Mouse (Mus musculus) C2C12 (cell line): ENCODE data around the gene Sema7a.

Experiments used
- CEBPB ChIP-seq: IDR thresholded peaks from one replicate; pipeline ENCODE4 v1.6.1; 2011; ENCODE audit warnings: low read depth, mild to moderate bottlenecking, control low read depth, moderate library complexity
- CTCF ChIP-seq: IDR thresholded peaks from one replicate; pipeline ENCODE4 v1.5.1; 2011; ENCODE audit not compliant: control insufficient read depth, insufficient read depth, insufficient read length
- FOSL1 ChIP-seq: IDR thresholded peaks from one replicate; pipeline ENCODE4 v1.8.0; 2011; ENCODE audit warnings: mild to moderate bottlenecking, low read length; ENCODE audit not compliant: poor library complexity, insufficient read depth, severe bottlenecking
- MAX ChIP-seq: IDR thresholded peaks from one replicate; pipeline ENCODE4 v1.6.1; 2011; ENCODE audit warnings: mild to moderate bottlenecking, control low read depth
- USF1 ChIP-seq: IDR thresholded peaks from one replicate; pipeline ENCODE4 v1.6.1; 2011; ENCODE audit warnings: low read depth, mild to moderate bottlenecking, control low read depth, moderate library complexity

DNA sequence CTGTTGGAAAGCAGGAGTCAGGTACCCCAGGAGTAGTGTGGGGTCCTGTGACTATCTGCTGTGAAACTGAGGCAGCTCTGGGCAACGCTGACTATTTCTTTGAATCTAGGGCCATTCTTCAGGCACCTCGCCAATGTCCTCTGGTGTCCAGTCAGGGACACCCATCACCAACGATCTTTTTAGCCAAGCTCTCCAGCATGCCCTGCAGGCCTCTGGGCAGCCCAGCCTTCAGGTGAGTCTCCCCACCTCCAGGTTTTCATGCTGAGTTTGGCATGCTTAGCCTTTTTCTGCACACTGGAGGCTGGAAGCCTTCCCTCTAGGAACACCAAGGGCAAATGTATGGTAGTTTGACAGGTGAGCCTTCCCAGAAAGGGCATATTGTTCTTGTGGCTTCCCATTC is 16.9 kb upstream of the Sema7a start:
- TF ChIP-seq CTCF, result no peak
- no peak for TF ChIP-seq MAX
- TF ChIP-seq FOSL1, result no peak
- TF ChIP-seq USF1, result no peak
- no peak for TF ChIP-seq CEBPB
